Mouse (Mus musculus) spleen, adult 2 months (tissue): ENCODE results near the gene Irs2.

ENCODE experiments used
- CTCF ChIP-seq: fragments of 200-500 bp; IDR thresholded peaks from 2 replicates; pipeline ENCODE4 v1.5.1; 2011; ENCODE audit warnings: mild to moderate bottlenecking, inconsistent platforms; ENCODE audit not compliant: insufficient read depth, insufficient read length, insufficient replicate concordance; ENCODE audit errors: extremely low read depth
- POLR2A ChIP-seq: fragments of 200-500 bp; IDR thresholded peaks from 2 replicates; pipeline ENCODE4 v1.6.1; 2011; ENCODE audit warnings: low read depth, low read length, inconsistent platforms

- no peak for TF ChIP-seq POLR2A
- no peak for TF ChIP-seq CTCF
Measured at GRCm38 (mm10) chr8:10995756-10996155, 12.5 kb downstream of the Irs2 start.
